Mouse (Mus musculus): ENCODE data around the gene Trim52.

- no peak for TF ChIP-seq CTCF (IDR thresholded peaks at IDR 0.05; ENCODE audit: low read depth)
- TF ChIP-seq EP300 (IDR thresholded peaks at IDR 0.05; ENCODE audit: low read depth): no peak
Observed at GRCm38 (mm10) chr14:106154879-106155576, 49.0 kb downstream of the Trim52 start.
